Mouse (Mus musculus): Measurements from ENCODE around the gene Slc26a1. TPM values are rescaled to one million over a fixed set of nuclear protein-coding genes. Genes with fewer than 3 reads are reported as not detected.

Gene Slc26a1
- polyA plus RNA-seq, 1 experiment from 2014 or later, result 1.8 TPM

GRCm38 (mm10) chr5:108629634-108630483 is 45.5 kb downstream of the Slc26a1 start, which contains the start of the genes Gak and Tmem175:
Gene Gak (minus strand): TSS chr5:108629755.
Gene Tmem175 (plus strand): TSS chr5:108629770.
- peak; percentile 93 for ATAC-seq (ENCODE audit: insufficient number of reproducible peaks, insufficient read depth, low FRiP score, low TSS enrichment)
- WGBS, result 1% methylated on average over 58 of the region's 58 CpGs

GRCm38 (mm10) chr5:108628891-108629633 is 46.3 kb downstream of the Slc26a1 start:
- peak; percentile 86 for ATAC-seq (ENCODE audit: insufficient number of reproducible peaks, insufficient read depth, low FRiP score, low TSS enrichment)
- no peaks in the 10 kb centered on the region for H3K27me3 ChIP-seq
- peaks cover 7% of the 10 kb centered on the region; the same call in 1 of the 2 replicates for H3K36me3 ChIP-seq
- H3K4me2 ChIP-seq (replicated peaks), result peak overlapping the region; percentile 79
- H3K4me3 ChIP-seq, result peak overlapping the region; percentile 96
- H3K4me1 ChIP-seq, result peaks cover 12% of the 10 kb centered on the region
- peak overlapping the region; percentile 96 for H3K9ac ChIP-seq
- WGBS, result 2% methylated on average over 32 of the region's 32 CpGs
- H3K27ac ChIP-seq, result peak overlapping the region; percentile 81
- no peaks in the 10 kb centered on the region for H3K9me3 ChIP-seq

More at GRCm38 (mm10) chr5:108629634-108630483, 45.5 kb downstream of the Slc26a1 start, which contains the start of the genes Gak and Tmem175:
- Histone ChIP-seq H3K4me2 (replicated peaks) (peak within 1 kb of the TSS; percentile 79), H3K4me3 (peak within 1 kb of the TSS; percentile 96), H3K36me3 (no peaks in the 10 kb centered on the region), H3K9me3 (no peaks in the 10 kb centered on the region), H3K9ac (peak within 1 kb of the TSS; percentile 96), H3K4me1 (peaks cover 12% of the 10 kb centered on the region), H3K27me3 (no peaks in the 10 kb centered on the region), H3K27ac (peak within 1 kb of the TSS; percentile 81)

- Histone ChIP-seq H3K27ac (no peak overlapping the region), H3K4me2 (replicated peaks) (no peak overlapping the region), H3K27me3 (no peaks in the 10 kb centered on the region), H3K4me3 (no peak overlapping the region), H3K9ac (no peak overlapping the region), H3K4me1 (peaks cover 12% of the 10 kb centered on the region), H3K36me3 (peaks cover 28% of the 10 kb centered on the region), H3K9me3 (no peaks in the 10 kb centered on the region)
- 88% methylated on average over 4 of the region's 4 CpGs for WGBS
- ATAC-seq (ENCODE audit: insufficient number of reproducible peaks, insufficient read depth, low FRiP score, low TSS enrichment), result no peak
These were observed 49.2 kb downstream of the Slc26a1 start for GRCm38 (mm10) chr5:108626050-108626660.

GRCm38 (mm10) chr5:108621870-108622269 is 53.5 kb downstream of the Slc26a1 start:
- 79% methylated on average over 2 of the region's 2 CpGs for WGBS
- Histone ChIP-seq H3K9me3 (no peaks in the 10 kb centered on the region), H3K4me3 (no peak overlapping the region), H3K9ac (no peak overlapping the region), H3K27ac (no peak overlapping the region), H3K4me2 (replicated peaks) (no peak overlapping the region), H3K4me1 (no peaks in the 10 kb centered on the region), H3K36me3 (peaks cover 47% of the 10 kb centered on the region), H3K27me3 (no peaks in the 10 kb centered on the region)
- ATAC-seq (ENCODE audit: insufficient number of reproducible peaks, insufficient read depth, low FRiP score, low TSS enrichment), result no peak

Other genes starting within 250 kb of the Slc26a1 start
- gene Atp5k, start 241.1 kb downstream of the Slc26a1 start, polyA plus RNA-seq (2016; fragmentation: Nextera tagmentation; extraction: Ambion mirVana), result 453 and 457 TPM in 2 replicates
- 0.18 TPM in 2 replicates for gene Mfsd7a, start 226.7 kb downstream of the Slc26a1 start, polyA plus RNA-seq (2016; fragmentation: Nextera tagmentation; extraction: Ambion mirVana)
- 30.6 and 34.7 TPM in 2 replicates for gene Pcgf3, start 214.3 kb downstream of the Slc26a1 start, polyA plus RNA-seq (2016; fragmentation: Nextera tagmentation; extraction: Ambion mirVana)
- 3.5 and 4.3 TPM in 2 replicates for gene Cplx1, start 125.5 kb downstream of the Slc26a1 start, polyA plus RNA-seq (2016; fragmentation: Nextera tagmentation; extraction: Ambion mirVana)
- gene Gak, start 45.8 kb downstream of the Slc26a1 start, polyA plus RNA-seq (2016; fragmentation: Nextera tagmentation; extraction: Ambion mirVana), result 53.5 and 55.2 TPM in 2 replicates
- 22.3 and 22.6 TPM in 2 replicates for gene Tmem175, start 45.8 kb downstream of the Slc26a1 start, polyA plus RNA-seq (2016; fragmentation: Nextera tagmentation; extraction: Ambion mirVana)
- gene Idua, start 15.2 kb downstream of the Slc26a1 start, polyA plus RNA-seq (2016; fragmentation: Nextera tagmentation; extraction: Ambion mirVana), result 13.4 and 14.5 TPM in 2 replicates
- gene Dgkq, start 5.9 kb downstream of the Slc26a1 start, polyA plus RNA-seq (2016; fragmentation: Nextera tagmentation; extraction: Ambion mirVana), result 16.6 and 18.8 TPM in 2 replicates
- gene Fgfrl1, start 16.8 kb upstream of the Slc26a1 start, polyA plus RNA-seq (2016; fragmentation: Nextera tagmentation; extraction: Ambion mirVana), result 45.4 and 46.8 TPM in 2 replicates
- gene Rnf212, start 99.4 kb upstream of the Slc26a1 start, polyA plus RNA-seq (2016; fragmentation: Nextera tagmentation; extraction: Ambion mirVana), result 0.37 and 0.54 TPM in 2 replicates
- gene Tmed11, start 119.8 kb upstream of the Slc26a1 start, polyA plus RNA-seq (2016; fragmentation: Nextera tagmentation; extraction: Ambion mirVana), result not detected in 2 replicates
- not detected in 2 replicates for gene Vmn2r8, start 133.3 kb upstream of the Slc26a1 start, polyA plus RNA-seq (2016; fragmentation: Nextera tagmentation; extraction: Ambion mirVana)
- gene Vmn2r9, start 177.0 kb upstream of the Slc26a1 start, polyA plus RNA-seq (2016; fragmentation: Nextera tagmentation; extraction: Ambion mirVana), result not detected in 2 replicates

Measured in embryonic facial prominence, embryonic 12.5 days (tissue).